Mouse (Mus musculus): Measurements from ENCODE around the gene Hps4.

Hps4 gene

GRCm38 (mm10) chr5:112324637-112325545 lies 18.0 kb upstream of the Hps4 start:
- DNase-seq: no peak

- DNase-seq: peak; percentile 95 to 98
Observed at GRCm38 (mm10) chr5:112325546-112326445, 17.1 kb upstream of the Hps4 start, which contains the start of gene Tfip11. Gene Tfip11, plus strand, starts transcription at chr5:112326358.

DNA sequence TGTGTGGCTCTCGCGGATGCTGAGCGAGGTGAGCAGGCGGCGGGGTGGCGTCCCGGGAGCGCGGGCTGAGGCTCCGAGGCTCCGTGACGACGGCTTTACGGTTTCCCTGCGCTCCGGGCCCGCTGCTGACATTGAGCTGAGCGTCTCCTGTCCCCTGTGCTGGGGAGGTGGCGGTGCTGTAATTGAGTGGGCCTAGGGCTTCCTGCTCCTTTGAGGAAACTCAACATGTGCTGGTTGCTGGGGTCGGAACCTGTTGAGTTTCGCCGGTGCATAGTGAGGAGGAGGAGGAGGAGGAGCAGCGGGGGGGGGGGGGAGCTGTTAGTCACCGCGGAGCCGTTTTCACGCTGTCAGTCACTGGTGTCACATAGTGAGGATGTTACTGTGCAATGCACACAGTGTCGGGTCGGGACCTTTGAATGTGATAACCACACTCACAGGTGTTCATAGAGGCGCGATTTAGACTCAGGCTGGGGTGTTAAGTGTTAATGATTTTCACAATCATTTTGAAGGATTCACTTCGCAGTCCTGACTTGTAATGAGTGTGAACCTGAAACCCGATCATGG lies 16.4 kb upstream of the Hps4 start:
- no peak for DNase-seq

DNA sequence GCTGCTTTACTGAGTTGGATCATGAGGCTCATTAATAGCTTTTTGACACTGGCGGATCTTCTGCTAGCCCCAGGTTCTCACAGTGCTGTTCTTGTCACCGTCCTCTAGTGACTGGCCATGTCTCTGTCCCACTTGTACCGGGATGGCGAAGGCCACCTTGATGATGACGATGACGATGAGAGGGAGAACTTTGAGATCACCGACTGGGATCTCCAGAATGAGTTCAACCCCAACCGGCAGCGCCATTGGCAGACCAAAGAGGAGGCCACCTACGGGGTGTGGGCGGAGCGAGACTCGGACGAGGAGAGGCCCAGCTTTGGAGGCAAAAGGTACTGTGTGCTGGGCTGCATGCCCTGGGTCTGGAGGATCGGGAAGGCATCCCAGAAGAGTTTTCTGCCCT lies 15.0 kb upstream of the Hps4 start:
- no peak for DNase-seq

- DNase-seq: no peak
Observed at GRCm38 (mm10) chr5:112329805-112330564, 12.9 kb upstream of the Hps4 start.

DNA sequence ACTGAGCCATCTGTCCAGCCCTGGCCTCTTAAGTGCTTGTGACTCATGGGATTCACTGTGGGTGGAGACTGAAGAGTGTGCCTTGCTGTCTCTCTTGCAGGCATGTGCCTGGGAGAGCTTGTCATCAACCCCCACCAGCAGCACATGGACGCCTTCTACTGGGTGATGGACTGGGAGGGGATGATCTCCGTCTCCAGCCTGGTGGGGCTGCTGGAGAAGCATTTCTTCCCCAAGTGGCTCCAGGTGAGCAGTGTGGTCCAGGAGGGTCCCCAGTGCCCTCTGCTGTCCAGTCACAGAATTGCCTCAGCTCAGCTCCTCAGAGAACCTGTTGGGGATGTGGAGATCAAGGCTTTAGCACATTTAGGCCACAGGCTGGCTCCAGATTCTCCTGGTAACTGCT lies 7.4 kb upstream of the Hps4 start:
- peak; percentile 54 to 63 for DNase-seq

GRCm38 (mm10) chr5:112337004-112337403 lies 5.9 kb upstream of the Hps4 start:
- DNase-seq: no peak

- DNase-seq: no peak
Observed at GRCm38 (mm10) chr5:112339215-112339614, 3.7 kb upstream of the Hps4 start.

DNA sequence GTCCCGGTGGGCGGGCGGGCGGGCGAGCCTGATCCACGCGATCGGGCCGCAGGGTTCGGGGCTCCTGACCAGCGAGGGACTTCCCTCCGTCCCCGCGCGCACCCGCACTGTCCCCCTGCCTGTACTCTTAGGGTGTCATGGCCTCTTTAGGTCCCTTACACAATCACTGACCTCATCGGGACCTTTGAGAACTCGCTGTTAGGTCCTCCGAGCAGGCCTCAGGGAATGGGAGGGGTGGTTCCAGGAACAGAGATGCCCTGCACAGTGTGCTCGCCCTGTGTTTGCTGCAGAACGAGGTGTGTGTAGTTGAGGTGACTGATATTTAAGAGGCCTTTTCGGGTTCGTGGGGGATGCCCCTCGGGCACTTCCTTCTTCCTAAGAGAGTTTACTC lies 317 bp downstream of the Hps4 start:
- DNase-seq: no peak

GRCm38 (mm10) chr5:112344092-112344960 lies 1.4 kb downstream of the Hps4 start:
- no peak for DNase-seq

DNA sequence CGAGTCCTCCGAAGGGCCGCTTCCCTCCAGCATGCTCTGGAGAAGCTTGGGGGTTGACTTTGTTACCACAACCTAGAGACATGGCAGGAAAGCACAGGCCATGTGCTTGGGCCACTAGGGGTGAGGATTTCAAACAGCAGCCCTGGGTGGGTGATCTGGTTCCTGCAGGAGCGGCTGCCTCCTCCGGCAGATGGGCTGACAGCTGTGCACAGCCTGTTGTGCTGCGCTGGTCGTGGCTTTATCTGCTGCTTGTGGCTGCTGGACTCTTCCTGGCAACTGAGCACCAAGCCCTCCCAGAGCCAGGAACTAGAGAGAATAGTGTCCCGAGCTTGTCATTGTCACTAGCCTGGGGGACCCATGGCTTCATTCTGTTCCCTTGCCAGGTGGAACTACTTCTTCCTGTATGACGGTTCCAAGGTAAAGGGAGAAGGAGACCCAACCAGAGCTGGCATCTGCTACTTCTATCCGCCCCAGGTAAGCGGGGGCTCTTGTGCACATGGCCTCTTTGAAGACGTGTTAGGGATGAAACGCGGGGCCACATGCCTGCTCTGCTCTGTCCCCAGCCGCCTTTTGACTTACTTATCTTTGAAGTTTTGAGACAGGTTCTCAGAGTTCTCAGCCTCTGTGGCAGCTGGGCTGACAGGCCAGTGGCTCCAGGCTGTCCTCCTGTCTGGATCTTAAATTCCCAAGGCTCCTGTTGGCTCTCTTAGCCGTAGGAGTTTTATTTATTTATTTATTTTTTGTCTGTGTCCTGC lies 3.5 kb downstream of the Hps4 start:
- no peak for DNase-seq

DNA sequence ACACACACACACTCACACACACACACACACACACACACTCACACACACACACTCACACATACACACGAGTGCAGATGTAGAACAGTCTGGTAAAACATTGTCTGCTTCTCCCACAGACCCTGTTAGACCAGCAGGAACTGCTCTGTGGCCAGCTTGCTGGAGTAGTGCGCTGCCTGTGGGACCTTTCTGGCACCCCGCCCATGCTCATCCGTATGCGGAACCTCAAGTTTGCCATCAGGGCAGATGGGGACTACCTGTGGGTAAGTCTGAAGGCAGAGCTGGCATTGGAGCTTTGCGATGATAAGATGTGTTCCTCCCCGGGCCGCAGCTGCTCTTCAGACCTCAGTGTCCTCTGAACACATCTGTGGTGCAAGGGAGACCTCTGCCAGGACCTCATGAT lies 6.3 kb downstream of the Hps4 start:
- no peak for DNase-seq

GRCm38 (mm10) chr5:112355493-112355892 lies 12.6 kb downstream of the Hps4 start:
- no peak for DNase-seq

DNA sequence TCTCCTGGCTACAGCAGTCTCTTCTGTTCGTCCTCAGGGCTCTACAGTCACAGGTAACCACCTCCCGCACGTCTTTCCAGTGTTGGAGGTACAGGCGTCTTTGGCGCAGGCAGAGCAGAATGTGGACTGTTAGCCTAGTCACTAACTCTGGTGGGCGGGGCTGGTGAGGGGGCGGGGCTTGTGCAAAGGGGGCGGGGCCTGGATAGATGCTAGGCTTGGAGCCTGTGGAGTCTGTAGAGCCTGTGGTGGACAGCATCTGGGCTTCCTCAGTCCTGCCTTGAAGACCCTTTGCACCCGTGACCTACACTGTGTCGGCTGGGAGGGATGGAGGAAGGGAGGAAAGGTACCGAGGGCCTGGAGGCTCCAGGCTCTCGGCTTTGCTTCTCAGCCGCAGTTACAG lies 13.0 kb downstream of the Hps4 start, which contains the start of gene Gm6583:
Gene Gm6583, minus strand, starts transcription at position 124 of the 400 bp plus-strand sequence.
- DNase-seq: no peak

DNA sequence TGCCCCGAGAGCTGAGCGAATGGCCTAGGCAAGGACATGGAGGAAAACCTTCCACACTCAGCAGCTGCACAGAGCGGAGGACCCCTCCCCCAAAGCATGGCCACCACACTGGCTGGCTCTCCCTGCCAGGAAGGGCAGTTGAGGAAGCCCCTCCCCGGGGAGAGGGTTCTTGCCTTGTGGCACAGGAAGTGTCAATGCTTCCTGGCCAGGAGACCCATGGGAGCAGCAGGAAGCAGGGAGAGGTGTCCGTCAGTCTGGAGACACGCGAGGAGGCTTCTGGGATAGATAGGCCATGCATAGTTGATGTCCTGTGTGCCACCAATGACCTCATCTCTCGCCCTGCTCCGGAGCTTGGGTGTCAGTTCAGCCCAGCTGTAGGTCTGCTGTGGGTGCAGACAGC lies 13.4 kb downstream of the Hps4 start:
- DNase-seq: no peak

- no peak for DNase-seq
Observed at GRCm38 (mm10) chr5:112359520-112359919, 16.6 kb downstream of the Hps4 start.

DNA sequence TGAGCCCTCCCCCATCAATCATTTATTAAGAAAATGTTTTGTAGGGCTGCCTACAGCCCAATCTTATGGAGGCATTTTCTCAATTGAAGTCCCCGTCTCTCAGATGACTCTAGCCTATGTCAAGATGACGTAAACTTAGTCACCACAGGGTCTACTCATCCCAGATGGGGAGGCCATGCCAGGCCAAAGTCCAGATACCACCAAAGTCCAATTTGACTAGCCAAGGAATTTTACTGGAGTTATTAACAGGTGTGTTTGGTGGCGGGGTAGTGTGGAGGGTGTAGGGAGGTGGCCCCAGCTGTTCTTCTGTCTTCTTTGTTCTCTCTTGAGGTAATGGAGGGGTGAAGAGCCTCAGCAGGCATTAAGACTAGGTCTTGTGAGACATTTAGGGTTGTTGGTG lies 17.2 kb downstream of the Hps4 start:
- DNase-seq: no peak

DNA sequence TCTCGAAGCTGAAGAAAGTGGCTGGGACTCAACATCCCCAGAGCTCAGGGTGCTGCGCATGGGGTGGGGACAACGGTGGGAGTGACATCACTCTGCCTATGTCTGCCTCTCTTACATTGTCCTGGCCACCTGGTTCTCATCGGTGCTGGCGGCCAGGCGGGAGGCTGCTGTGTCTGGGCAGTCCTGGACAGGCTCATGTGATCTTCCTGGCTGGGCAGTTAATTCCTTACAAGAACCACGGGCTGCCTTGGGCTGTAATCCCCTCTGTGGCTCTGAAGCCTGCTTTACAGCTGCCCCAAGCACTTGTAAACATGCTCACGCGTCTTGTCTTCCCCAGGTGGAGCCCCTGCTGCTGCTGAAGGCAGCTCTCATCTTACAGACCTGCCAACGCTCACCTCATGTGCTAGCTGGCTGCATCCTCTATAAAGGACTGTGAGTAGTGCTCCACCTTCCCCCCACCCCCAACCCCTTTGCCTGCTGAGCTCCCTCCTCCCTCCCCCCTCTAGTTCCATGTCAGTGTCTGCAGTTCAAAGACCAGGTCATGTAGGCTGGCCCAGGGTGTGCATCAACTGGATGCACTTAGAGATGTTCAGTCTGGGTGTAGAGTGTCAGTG lies 21.4 kb downstream of the Hps4 start:
- DNase-seq: no peak

GRCm38 (mm10) chr5:112366879-112367278 lies 24.0 kb downstream of the Hps4 start:
- no peak for DNase-seq

DNA sequence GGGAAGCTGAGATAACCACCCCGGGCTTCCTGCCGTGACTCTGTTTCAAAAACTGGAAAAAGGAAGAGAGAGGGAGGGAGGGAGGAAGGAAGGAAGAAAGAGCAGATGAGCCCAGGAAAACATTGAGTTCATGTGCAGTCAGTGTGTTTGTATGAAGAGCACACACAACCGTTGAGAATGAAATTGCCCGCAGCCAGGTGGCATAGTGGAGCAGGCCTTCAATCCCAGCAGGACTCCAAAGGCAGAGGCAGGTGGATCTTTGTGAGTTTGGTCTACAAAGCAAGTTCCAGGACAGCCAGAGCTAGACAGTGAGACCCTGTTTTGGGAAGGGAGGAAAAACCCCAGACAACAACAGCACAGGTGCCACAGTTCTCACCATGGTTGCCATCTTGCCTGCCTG lies 24.5 kb downstream of the Hps4 start:
- DNase-seq: no peak

Measured in cerebellum, adult 18-20 months (tissue).